28 mouse cellular contexts compared by ENCODE assay signal in the genomic region with DNA sequence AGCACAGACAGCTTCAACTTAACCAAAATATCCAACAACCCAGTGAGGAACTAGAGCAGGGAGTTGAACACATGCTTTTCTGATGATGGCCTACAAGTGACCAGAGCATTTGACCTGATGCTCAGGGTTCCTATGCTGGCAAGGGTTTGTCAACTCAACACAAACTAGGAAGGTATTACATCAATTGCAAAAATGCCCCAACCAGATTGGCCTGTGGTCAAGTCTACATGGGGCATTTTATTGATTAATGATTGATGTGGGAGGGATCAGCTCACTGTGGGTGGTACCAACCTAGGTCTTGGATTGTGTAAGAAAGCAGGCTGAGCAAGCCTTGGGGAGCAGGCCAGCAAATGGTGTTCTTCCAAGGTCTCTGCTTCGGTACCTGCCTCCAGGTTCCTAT. TPM values are rescaled to one million over a fixed set of nuclear protein-coding genes. Genes with fewer than 3 reads are reported as not detected.
"Had no signal": no experiment of that assay in that cellular context is flagged by ENCODE, and none has a peak within 500 bp of the region (broad histone marks: within the 10 kb centered on the region; RNA-seq: fewer than 3 reads in every experiment).

No protein-coding gene starts in this region.

- H3K9ac ChIP-seq: embryonic facial prominence, embryonic 12.5 days; embryonic facial prominence, embryonic 13.5 days; embryonic facial prominence, embryonic 15.5 days; forebrain, embryonic 12.5 days; forebrain, embryonic 13.5 days; forebrain, embryonic 15.5 days; forebrain, postnatal 0 days had no signal

- H3K27ac ChIP-seq: embryonic facial prominence, embryonic 10.5 days; embryonic facial prominence, embryonic 12.5 days; embryonic facial prominence, embryonic 13.5 days; embryonic facial prominence, embryonic 15.5 days; forebrain, embryonic 10.5 days; forebrain, embryonic 12.5 days; forebrain, embryonic 13.5 days; forebrain, embryonic 15.5 days; gastrocnemius, adult 2 months; heart, adult 2 months had no signal

- H3K4me3 ChIP-seq: embryonic facial prominence, embryonic 10.5 days; embryonic facial prominence, embryonic 12.5 days; embryonic facial prominence, embryonic 13.5 days; embryonic facial prominence, embryonic 15.5 days; erythroblast, embryonic 14.5 days; forebrain, embryonic 10.5 days; forebrain, embryonic 12.5 days; forebrain, embryonic 13.5 days; forebrain, embryonic 15.5 days; gastrocnemius, adult 2 months; heart, adult 2 months had no signal

- DNase-seq: cerebellum, adult 8-10 months; cerebellum, adult 9-10 months; cerebellum, adult 9-11 months; cerebellum, postnatal 10 days; cerebellum, postnatal 14 days; cerebellum, postnatal 25 days; cerebellum, postnatal 36 days; embryo, embryonic 11 days; forebrain, postnatal 0 days; gastrocnemius, adult 2 months; gastrocnemius, postnatal 10 days; gastrocnemius, postnatal 14 days; gastrocnemius, postnatal 25 days; gastrocnemius, postnatal 36 days; heart, adult 11 months; heart, adult 18-20 months; heart, adult 2 months had no signal

- H3K27me3 ChIP-seq: embryonic facial prominence, embryonic 12.5 days; embryonic facial prominence, embryonic 13.5 days; embryonic facial prominence, embryonic 15.5 days; forebrain, embryonic 12.5 days; forebrain, embryonic 13.5 days; forebrain, embryonic 15.5 days had no signal

- H3K9me3 ChIP-seq: embryonic facial prominence, embryonic 10.5 days; embryonic facial prominence, embryonic 12.5 days; embryonic facial prominence, embryonic 13.5 days; embryonic facial prominence, embryonic 15.5 days; forebrain, embryonic 10.5 days; forebrain, embryonic 12.5 days; forebrain, embryonic 13.5 days; forebrain, embryonic 15.5 days had no signal

- H3K36me3 ChIP-seq: embryonic facial prominence, embryonic 10.5 days; embryonic facial prominence, embryonic 12.5 days; embryonic facial prominence, embryonic 13.5 days; embryonic facial prominence, embryonic 15.5 days; forebrain, embryonic 10.5 days; forebrain, embryonic 12.5 days; forebrain, embryonic 15.5 days had no signal

- H3K4me1 ChIP-seq: embryonic facial prominence, embryonic 10.5 days; embryonic facial prominence, embryonic 12.5 days; embryonic facial prominence, embryonic 13.5 days; embryonic facial prominence, embryonic 15.5 days; forebrain, embryonic 10.5 days; forebrain, embryonic 12.5 days; forebrain, embryonic 13.5 days; forebrain, embryonic 15.5 days had no signal

- ATAC-seq: forebrain, embryonic 13.5 days; forebrain, embryonic 14.5 days; forebrain, embryonic 15.5 days; forebrain, embryonic 16.5 days; forebrain, postnatal 0 days had no signal

- H3K4me2 ChIP-seq: embryonic facial prominence, embryonic 12.5 days; embryonic facial prominence, embryonic 13.5 days; embryonic facial prominence, embryonic 15.5 days; forebrain, embryonic 12.5 days; forebrain, embryonic 13.5 days; forebrain, embryonic 15.5 days had no signal

RNA-seq across cellular contexts. Expression of gene Ube2cbp, which starts 46.8 kb away (rescaled TPM):
- polyA plus RNA-seq: erythroblast, embryonic 14.5 days had no signal
